Mouse (Mus musculus) midbrain, embryonic 16.5 days (tissue): ENCODE measurements around the gene Fam173b. TPM values are rescaled to one million over a fixed set of nuclear protein-coding genes. Genes with fewer than 3 reads are reported as not detected.

Experiments
- ATAC-seq: fragments of 200-750 bp; cut with Nextera tagmentation; 2 replicates; pipeline ENCODE4 v1.8.0; 2017; ENCODE audit warnings: moderate TSS enrichment
- H3K27ac ChIP-seq: fragments of 300-500 bp; sonication (generic); 2 replicates; pipeline ENCODE4 v1.5.1; 2014; ENCODE audit warnings: mild to moderate bottlenecking, low read length, mixed read lengths
- H3K27me3 ChIP-seq: fragments of 300-500 bp; sonication (generic); 2 replicates; pipeline ENCODE4 v1.6.1; 2014; ENCODE audit warnings: low read depth, low read length, mixed read lengths; ENCODE audit not compliant: control insufficient read depth, insufficient read depth
- H3K36me3 ChIP-seq: fragments of 300-500 bp; sonication (generic); 2 replicates; pipeline ENCODE4 v1.6.1; 2014; ENCODE audit warnings: mild to moderate bottlenecking, low read length, moderate library complexity, mixed read lengths; ENCODE audit not compliant: control insufficient read depth, insufficient read depth
- H3K4me1 ChIP-seq: fragments of 300-500 bp; sonication (generic); 2 replicates; pipeline ENCODE4 v1.6.1; 2014; ENCODE audit warnings: mild to moderate bottlenecking, low read length, mixed read lengths; ENCODE audit not compliant: control insufficient read depth, insufficient read depth
- H3K4me2 ChIP-seq: fragments of 300-500 bp; sonication (generic); 2 replicates; pipeline ENCODE4 v1.6.1; 2014; ENCODE audit warnings: mild to moderate bottlenecking, low read length, mixed read lengths
- H3K4me3 ChIP-seq: fragments of 300-500 bp; sonication (generic); 2 replicates; pipeline ENCODE4 v1.5.1; 2014; ENCODE audit warnings: low read depth, mild to moderate bottlenecking, low read length, moderate library complexity, mixed read lengths
- H3K9ac ChIP-seq: fragments of 300-500 bp; sonication (generic); 2 replicates; pipeline ENCODE4 v1.6.1; 2014; ENCODE audit warnings: low read depth, low read length, mixed read lengths
- H3K9me3 ChIP-seq: fragments of 300-500 bp; sonication (generic); replicated peaks from 2 replicates; pipeline ENCODE4 v1.6.1; 2014; ENCODE audit warnings: mild to moderate bottlenecking, low read length, mixed read lengths; ENCODE audit not compliant: control insufficient read depth, poor library complexity, severe bottlenecking
- WGBS: fragments of 180-500 bp; shearing (Covaris S2); extraction: QIAGEN DNeasy Blood & Tissue Kit; methylation state at CpG from one replicate; pipeline ENCODE4 v1.1.7; 2014; 5-methylcytosine and 5-hydroxymethylcytosine counted together
- polyA plus RNA-seq: library from polyadenylated mRNA; unstranded; fragments of >200 nt; fragmentation: Nextera tagmentation; extraction: Ambion mirVana; gene quantifications from 2 replicates; pipeline ENCODE4 v1.2.1, GENCODE M21; 2015

Gene Fam173b
- polyA plus RNA-seq, 1 experiment from 2014 or later = 9.3 TPM

GRCm38 (mm10) chr15:31583304-31584085 is 18.2 kb upstream of the Fam173b start:
- H3K27ac ChIP-seq = no peak overlapping the region
- 92% methylated on average over 13 of the region's 13 CpGs for WGBS
- no peak overlapping the region for H3K9ac ChIP-seq

GRCm38 (mm10) chr15:31585238-31585637 is 16.4 kb upstream of the Fam173b start:
- H3K4me2 ChIP-seq = no peak overlapping the region
- no peak for ATAC-seq
- H3K27me3 ChIP-seq = no peaks in the 10 kb centered on the region
- 67% methylated on average over 7 of the region's 7 CpGs for WGBS
- no peak overlapping the region for H3K4me3 ChIP-seq
- no peak overlapping the region for H3K9ac ChIP-seq
- H3K4me1 ChIP-seq = peaks cover 2% of the 10 kb centered on the region; the same call in 1 of the 2 replicates
- no peak overlapping the region for H3K27ac ChIP-seq
- peaks cover under 1% of the 10 kb centered on the region for H3K36me3 ChIP-seq
- no peaks in the 10 kb centered on the region for H3K9me3 ChIP-seq

More at GRCm38 (mm10) chr15:31583304-31584085, 18.2 kb upstream of the Fam173b start:
- Histone ChIP-seq H3K4me3 (no peak overlapping the region), H3K27me3 (no peaks in the 10 kb centered on the region), H3K9me3 (no peaks in the 10 kb centered on the region), H3K36me3 (no peaks in the 10 kb centered on the region), H3K4me2 (no peak overlapping the region), H3K4me1 (peaks cover 2% of the 10 kb centered on the region; the same call in 1 of the 2 replicates)
- ATAC-seq = no peak

GRCm38 (mm10) chr15:31586088-31586487 is 15.6 kb upstream of the Fam173b start:
- no peak overlapping the region for H3K4me2 ChIP-seq
- no peak overlapping the region for H3K27ac ChIP-seq
- WGBS = 90% methylated on average over 5 of the region's 5 CpGs
- no peaks in the 10 kb centered on the region for H3K9me3 ChIP-seq
- peaks cover 9% of the 10 kb centered on the region for H3K36me3 ChIP-seq
- H3K27me3 ChIP-seq = no peaks in the 10 kb centered on the region
- H3K4me1 ChIP-seq = peaks cover 2% of the 10 kb centered on the region; the same call in 1 of the 2 replicates
- ATAC-seq = no peak
- no peak overlapping the region for H3K4me3 ChIP-seq
- H3K9ac ChIP-seq = no peak overlapping the region

GRCm38 (mm10) chr15:31586519-31586918 is 15.1 kb upstream of the Fam173b start:
- Histone ChIP-seq H3K27me3 (no peaks in the 10 kb centered on the region), H3K4me2 (no peak overlapping the region), H3K9me3 (no peaks in the 10 kb centered on the region), H3K4me3 (no peak overlapping the region), H3K36me3 (peaks cover 11% of the 10 kb centered on the region), H3K9ac (no peak overlapping the region), H3K27ac (no peak overlapping the region), H3K4me1 (peaks cover 2% of the 10 kb centered on the region; the same call in 1 of the 2 replicates)
- ATAC-seq = peak; percentile 67
- 2% methylated on average over 4 of the region's 4 CpGs for WGBS

- Histone ChIP-seq H3K36me3 (peaks cover 24% of the 10 kb centered on the region), H3K27ac (no peak overlapping the region), H3K4me2 (no peak overlapping the region), H3K4me1 (peaks cover 2% of the 10 kb centered on the region; the same call in 1 of the 2 replicates), H3K9ac (no peak overlapping the region), H3K9me3 (no peaks in the 10 kb centered on the region), H3K27me3 (no peaks in the 10 kb centered on the region), H3K4me3 (no peak overlapping the region)
- 86% methylated on average over 2 of the region's 2 CpGs for WGBS
- ATAC-seq = peak; percentile 27; the same call in 1 of the 2 replicates
These were observed 13.9 kb upstream of the Fam173b start for GRCm38 (mm10) chr15:31587789-31588188.

GRCm38 (mm10) chr15:31588989-31589640 is 12.5 kb upstream of the Fam173b start:
- no peak overlapping the region for H3K9ac ChIP-seq
- no peaks in the 10 kb centered on the region for H3K9me3 ChIP-seq
- H3K4me3 ChIP-seq = no peak overlapping the region
- H3K27me3 ChIP-seq = no peaks in the 10 kb centered on the region
- no peak overlapping the region for H3K27ac ChIP-seq
- 67% methylated on average over 8 of the region's 8 CpGs for WGBS
- no peak overlapping the region for H3K4me2 ChIP-seq
- ATAC-seq = 0 out of 2 replicates have a peak, but pooled peaks have one; percentile 15
- H3K4me1 ChIP-seq = peaks cover 2% of the 10 kb centered on the region; the same call in 1 of the 2 replicates
- peaks cover 37% of the 10 kb centered on the region for H3K36me3 ChIP-seq

- Histone ChIP-seq H3K4me3 (no peak overlapping the region), H3K9ac (no peak overlapping the region), H3K27me3 (no peaks in the 10 kb centered on the region), H3K4me2 (no peak overlapping the region), H3K9me3 (no peaks in the 10 kb centered on the region), H3K27ac (no peak overlapping the region), H3K36me3 (peaks cover 47% of the 10 kb centered on the region), H3K4me1 (peaks cover 2% of the 10 kb centered on the region; the same call in 1 of the 2 replicates)
- ATAC-seq = no peak
- WGBS = 98% methylated on average over 5 of the region's 5 CpGs
These were observed 11.5 kb upstream of the Fam173b start for GRCm38 (mm10) chr15:31590176-31590575.

- WGBS = 83% methylated on average over 8 of the region's 8 CpGs
- Histone ChIP-seq H3K9ac (no peak overlapping the region), H3K4me3 (no peak overlapping the region), H3K4me1 (no peaks in the 10 kb centered on the region), H3K9me3 (no peaks in the 10 kb centered on the region), H3K27ac (no peak overlapping the region), H3K27me3 (no peaks in the 10 kb centered on the region), H3K36me3 (peaks cover 53% of the 10 kb centered on the region), H3K4me2 (no peak overlapping the region)
- no peak for ATAC-seq
These were observed 9.1 kb upstream of the Fam173b start for GRCm38 (mm10) chr15:31592531-31592930.

- H3K4me1 ChIP-seq = peaks cover 13% of the 10 kb centered on the region
- peaks cover 53% of the 10 kb centered on the region for H3K36me3 ChIP-seq
- no peaks in the 10 kb centered on the region for H3K27me3 ChIP-seq
- 94% methylated on average over 14 of the region's 14 CpGs for WGBS
- H3K4me2 ChIP-seq = no peak overlapping the region
- H3K27ac ChIP-seq = no peak overlapping the region
- H3K9me3 ChIP-seq = no peaks in the 10 kb centered on the region
- no peak overlapping the region for H3K9ac ChIP-seq
- no peak for ATAC-seq
- no peak overlapping the region for H3K4me3 ChIP-seq
These were observed 7.4 kb upstream of the Fam173b start for GRCm38 (mm10) chr15:31594260-31594659.
